Mouse (Mus musculus) lung, adult 2 months (tissue): ENCODE results near the gene Ptprm.

Experiments used
- CTCF ChIP-seq: fragments of 200-500 bp; IDR thresholded peaks from 2 replicates; pipeline ENCODE4 v1.5.1; 2011; ENCODE audit warnings: mild to moderate bottlenecking, low read length, control low read depth; ENCODE audit not compliant: insufficient read depth
- POLR2A ChIP-seq: fragments of 200-500 bp; IDR thresholded peaks from 2 replicates; pipeline ENCODE4 v1.6.1; 2011; ENCODE audit warnings: low read depth, mild to moderate bottlenecking, control low read depth, low read length, borderline replicate concordance; ENCODE audit errors: extremely low read depth

DNA sequence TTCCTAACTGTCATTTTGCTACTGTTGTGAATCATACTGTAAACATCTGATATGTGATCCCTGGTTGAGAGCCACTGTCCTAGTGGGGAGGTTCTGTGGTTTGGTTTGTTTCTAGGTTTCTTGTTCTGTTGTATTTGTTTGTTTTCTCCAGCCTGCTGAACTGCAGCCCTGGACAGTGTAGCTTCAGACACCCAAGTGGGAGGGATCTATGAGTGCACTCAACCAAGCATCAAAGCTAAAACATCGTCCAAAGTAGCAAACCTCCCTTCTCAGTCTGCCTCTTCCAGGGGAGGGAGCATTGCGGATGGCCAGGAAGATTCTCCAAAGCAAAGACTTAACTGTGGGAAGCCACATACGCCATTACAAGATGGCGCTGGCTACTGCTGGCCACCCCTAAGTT lies 88.7 kb downstream of the Ptprm start:
- TF ChIP-seq CTCF (no peak), POLR2A (no peak)
